ENCODE assay signal across 29 mouse cellular contexts in the genomic region with DNA sequence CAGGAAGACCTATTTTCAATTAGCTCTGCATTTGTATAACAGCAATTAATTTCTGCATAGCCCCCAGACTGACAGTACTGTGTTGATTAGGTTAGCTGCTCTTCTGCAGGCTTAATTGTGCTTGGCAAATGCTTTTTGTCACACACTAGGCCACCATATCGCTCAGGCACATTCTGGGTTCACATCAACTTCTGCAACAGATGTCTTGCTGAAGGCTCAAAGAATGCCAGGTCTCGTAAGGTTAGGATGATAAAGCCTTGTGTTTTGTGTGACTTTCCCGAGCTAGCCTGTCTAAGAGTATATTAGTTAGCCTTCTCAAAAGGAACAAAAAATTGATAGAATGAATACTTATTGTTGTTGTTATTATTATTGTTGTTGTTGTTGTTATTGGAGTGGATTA.
DNase-seq lines count a peak whose midpoint lies in the region; ATAC-seq and TF ChIP-seq lines count a peak whose summit lies in the region.
"Had no signal": no experiment of that assay in that cellular context is flagged by ENCODE, and none has a peak within 500 bp of the region (broad histone marks: within the 10 kb centered on the region; RNA-seq: fewer than 3 reads in every experiment).

No protein-coding gene starts in this region.

- intact Hi-C loops in heart, adult 2 months (cut with DNase I), result loop anchor here (10.0 kb wide), 1 partner anchor 345 kb away; the partner anchor contains the start of gene Hs6st1

- DNase-seq in heart, adult 11 months, result peak; percentile 72
- no peak for DNase-seq in heart, adult 2 months
- DNase-seq in liver, embryonic 11.5 days (ENCODE audit: low spot score), result peak; percentile 9
- peak; percentile 33 for DNase-seq in brain, embryonic 14.5 days (ENCODE audit: low read depth)
- no peak for DNase-seq in thymus, postnatal 10 days (ENCODE audit: low spot score in 2 of 2)
- DNase-seq: adrenal gland, adult 8-10 months; adrenal gland, postnatal 14 days; adrenal gland, postnatal 36 days; B cell, adult 2 months; cerebellum, adult 11 months; cerebellum, adult 18-20 months; cerebellum, adult 8-10 months; cerebellum, adult 9-11 months; cerebellum, postnatal 14 days; cerebellum, postnatal 36 days; embryo, embryonic 11 days had no signal

- no peak for TF ChIP-seq CTCF in heart, adult 2 months (IDR thresholded peaks at IDR 0.05)
- no peak for TF ChIP-seq CTCF in brain, embryonic 14.5 days (IDR thresholded peaks at IDR 0.05; ENCODE audit: borderline replicate concordance, extremely low read depth, insufficient read depth, insufficient read length)

- WGBS in heart, adult 2 months, result 80% methylated on average over 3 of the region's 3 CpGs
- 78% methylated on average over 3 of the region's 3 CpGs for WGBS in liver, embryonic 11.5 days
- WGBS in liver, embryonic 12.5 days (ENCODE audit: insufficient replicate concordance), result 59% methylated on average over 3 of the region's 3 CpGs

- ATAC-seq in liver, embryonic 11.5 days (replicated peaks; ENCODE audit: low FRiP score), result no peak
- no peak for ATAC-seq in liver, embryonic 12.5 days
- ATAC-seq: activated CD4-positive, CD25-positive, alpha-beta regulatory T cell, adult 4 months; CD4-positive, CD25-positive, alpha-beta regulatory T cell, adult 4 months; forebrain, embryonic 14.5 days; forebrain, embryonic 16.5 days; Patski had no signal

- no peaks in the 10 kb centered on the region for H3K9me3 ChIP-seq in liver, embryonic 11.5 days (ENCODE audit: control insufficient read depth, low read length)
- no peaks in the 10 kb centered on the region for H3K9me3 ChIP-seq in liver, embryonic 12.5 days (replicated peaks)
- H3K9me3 ChIP-seq: embryonic facial prominence, embryonic 13.5 days; embryonic facial prominence, embryonic 15.5 days; forebrain, embryonic 10.5 days had no signal

- H3K36me3 ChIP-seq in heart, adult 2 months (ENCODE audit: control insufficient read depth, insufficient read depth, low read length), result no peaks in the 10 kb centered on the region
- H3K36me3 ChIP-seq in liver, embryonic 11.5 days (ENCODE audit: control insufficient read depth, insufficient read depth, low read length), result no peaks in the 10 kb centered on the region
- no peaks in the 10 kb centered on the region for H3K36me3 ChIP-seq in liver, embryonic 12.5 days
- H3K36me3 ChIP-seq: embryonic facial prominence, embryonic 13.5 days; embryonic facial prominence, embryonic 15.5 days; forebrain, embryonic 10.5 days; forebrain, embryonic 12.5 days; G1E had no signal

- H3K9ac ChIP-seq in heart, adult 2 months (ENCODE audit: low read depth, low read length), result no peak overlapping the region
- no peak overlapping the region for H3K9ac ChIP-seq in liver, embryonic 11.5 days (ENCODE audit: low read depth, low read length)
- H3K9ac ChIP-seq in liver, embryonic 12.5 days, result no peak overlapping the region
- H3K9ac ChIP-seq: embryonic facial prominence, embryonic 13.5 days; embryonic facial prominence, embryonic 15.5 days; forebrain, embryonic 12.5 days had no signal

- no peaks in the 10 kb centered on the region for H3K4me1 ChIP-seq in heart, adult 2 months (ENCODE audit: control insufficient read depth, insufficient read depth, low read length)
- no peaks in the 10 kb centered on the region for H3K4me1 ChIP-seq in liver, embryonic 11.5 days (replicated peaks; ENCODE audit: control insufficient read depth, insufficient read depth, low read length)
- H3K4me1 ChIP-seq in liver, embryonic 12.5 days, result 0 out of 2 replicates have a peak, but pooled peaks cover 5% of the 10 kb centered on the region
- H3K4me1 ChIP-seq: embryonic facial prominence, embryonic 13.5 days; embryonic facial prominence, embryonic 15.5 days had no signal

- H3K4me3 ChIP-seq in heart, adult 2 months, result no peak overlapping the region
- no peak overlapping the region for H3K4me3 ChIP-seq in liver, embryonic 11.5 days (ENCODE audit: low read depth, low read length)
- H3K4me3 ChIP-seq in liver, embryonic 12.5 days, result no peak overlapping the region
- H3K4me3 ChIP-seq: embryonic facial prominence, embryonic 13.5 days; embryonic facial prominence, embryonic 15.5 days; erythroblast, embryonic 14.5 days; forebrain, embryonic 10.5 days; forebrain, embryonic 12.5 days had no signal

- no peak overlapping the region for H3K4me2 ChIP-seq in liver, embryonic 11.5 days
- no peak overlapping the region for H3K4me2 ChIP-seq in liver, embryonic 12.5 days
- H3K4me2 ChIP-seq: embryonic facial prominence, embryonic 13.5 days; embryonic facial prominence, embryonic 15.5 days; forebrain, embryonic 12.5 days had no signal

- no peak for TF ChIP-seq EP300 in heart, adult 2 months (IDR thresholded peaks at IDR 0.05; ENCODE audit: insufficient read depth, low read depth, low read length)

- TF ChIP-seq POLR2A in heart, adult 2 months (IDR thresholded peaks at IDR 0.05; ENCODE audit: insufficient read depth, low read depth, low read length), result no peak
- no peak for TF ChIP-seq POLR2A in brain, embryonic 14.5 days (IDR thresholded peaks at IDR 0.05; ENCODE audit: borderline replicate concordance, extremely low read depth, insufficient read depth, insufficient read length, poor library complexity, severe bottlenecking)

- no peaks in the 10 kb centered on the region for H3K27me3 ChIP-seq in heart, adult 2 months (ENCODE audit: control insufficient read depth, insufficient read depth, low read length)
- H3K27me3 ChIP-seq in liver, embryonic 11.5 days (replicated peaks; ENCODE audit: control insufficient read depth, insufficient read depth, low read length), result no peaks in the 10 kb centered on the region
- no peaks in the 10 kb centered on the region for H3K27me3 ChIP-seq in liver, embryonic 12.5 days (replicated peaks)
- H3K27me3 ChIP-seq: CH12.LX; embryonic facial prominence, embryonic 13.5 days; embryonic facial prominence, embryonic 15.5 days; forebrain, embryonic 12.5 days; Patski had no signal

- no peaks in the 10 kb centered on the region for H3K79me2 ChIP-seq in heart, adult 2 months (replicated peaks; ENCODE audit: control insufficient read depth, insufficient read depth, low read length)

- H3K27ac ChIP-seq in heart, adult 2 months, result no peak overlapping the region
- no peak overlapping the region for H3K27ac ChIP-seq in liver, embryonic 11.5 days (ENCODE audit: low read depth, low read length)
- H3K27ac ChIP-seq in liver, embryonic 12.5 days, result no peak overlapping the region
- H3K27ac ChIP-seq: embryonic facial prominence, embryonic 13.5 days; embryonic facial prominence, embryonic 15.5 days; forebrain, embryonic 10.5 days; forebrain, embryonic 12.5 days had no signal

Comparison
In these comparisons a context has a peak if more than half of its experiments do, and no peak if none do; other contexts are left out.
1. DNase-seq: peak in heart, adult 11 months (single experiment), liver, embryonic 11.5 days (single experiment) and brain, embryonic 14.5 days (single experiment); none in heart, adult 2 months (0 of 2) and thymus, postnatal 10 days (0 of 2).